Mouse (Mus musculus): ENCODE results near the gene Slc25a36.

Gene Slc25a36

DNA sequence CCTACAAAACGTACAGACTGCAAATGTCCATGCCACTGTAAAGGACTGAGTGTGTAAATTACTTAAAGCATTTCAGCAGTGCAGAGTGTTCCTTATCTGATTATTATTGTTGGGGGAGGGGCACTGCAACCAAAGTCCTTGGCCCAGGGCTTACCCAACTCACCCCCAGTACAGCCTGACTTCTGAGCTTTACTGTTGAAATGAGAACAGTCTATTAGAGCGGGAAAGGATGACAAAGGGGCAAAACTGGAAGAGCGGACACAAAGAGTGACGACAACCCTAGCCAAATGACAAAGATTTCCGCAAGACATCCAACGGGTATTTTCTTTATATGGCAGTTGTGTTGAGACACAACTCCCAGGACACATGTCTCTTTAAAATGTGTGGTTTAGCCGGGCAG lies 1.3 kb upstream of the Slc25a36 start:
- in situ Hi-C loops (cut with MboI, MseI), result no loop called here

DNA sequence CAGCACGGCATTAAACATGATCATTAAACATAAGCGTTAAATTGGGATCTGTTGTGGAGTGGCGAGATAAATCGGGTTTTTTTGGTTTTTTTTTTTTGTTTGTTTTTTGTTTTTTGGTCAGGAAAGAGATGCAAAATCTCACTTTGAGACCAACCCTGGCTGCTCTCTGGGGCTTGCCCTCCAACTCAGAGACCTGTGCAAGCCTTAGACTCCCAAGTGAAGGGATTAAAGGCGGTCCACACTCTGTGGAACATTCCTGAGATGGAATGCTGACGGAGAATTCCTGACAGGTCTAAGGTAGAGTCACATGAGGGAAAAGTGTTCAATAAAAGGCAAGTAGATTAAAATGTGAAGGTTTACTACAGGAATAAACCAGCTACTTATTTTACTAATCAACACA lies 549 bp upstream of the Slc25a36 start:
- in situ Hi-C loops (cut with MboI, MseI), result no loop called here

GRCm38 (mm10) chr9:97106481-97107160 lies 4.3 kb downstream of the Slc25a36 start:
- in situ Hi-C loops (cut with MboI, MseI), result no loop called here

GRCm38 (mm10) chr9:97105400-97105985 lies 5.5 kb downstream of the Slc25a36 start:
- in situ Hi-C loops (cut with MboI, MseI), result no loop called here

- in situ Hi-C loops (cut with MboI, MseI), result no loop called here
Measured at GRCm38 (mm10) chr9:97103376-97104061, 7.4 kb downstream of the Slc25a36 start.

GRCm38 (mm10) chr9:97098985-97099384 lies 12.0 kb downstream of the Slc25a36 start:
- in situ Hi-C loops (cut with MboI, MseI), result no loop called here

- in situ Hi-C loops (cut with MboI, MseI), result no loop called here
Measured at GRCm38 (mm10) chr9:97096180-97096579, 14.8 kb downstream of the Slc25a36 start.

DNA sequence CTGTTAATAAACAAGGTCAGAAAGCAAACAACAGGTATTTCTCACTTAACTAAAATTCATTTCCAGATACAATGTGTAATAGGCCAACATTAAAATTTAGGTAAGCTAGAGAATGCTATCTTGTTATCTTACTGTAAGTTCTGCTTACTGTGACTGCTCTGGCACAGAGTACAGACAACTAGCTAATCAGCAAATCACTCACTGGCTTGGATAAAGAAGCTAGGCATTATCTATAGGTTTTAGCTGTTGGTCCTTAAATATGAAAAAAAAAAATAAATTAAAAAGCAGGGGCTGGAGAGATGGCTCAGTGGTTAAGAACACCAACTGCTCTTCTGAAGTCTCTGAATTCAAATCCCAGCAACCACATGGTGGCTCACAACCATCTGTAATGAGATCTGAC lies 23.1 kb downstream of the Slc25a36 start:
- in situ Hi-C loops (cut with MboI, MseI), result loop anchor here in 1 of 2 experiments (10.0 kb wide), 1 partner anchor 1933 kb away; no protein-coding TSS in a partner anchor

GRCm38 (mm10) chr9:97084628-97085027 lies 26.3 kb downstream of the Slc25a36 start:
- in situ Hi-C loops (cut with MboI, MseI), result loop anchor here in 1 of 2 experiments (10.0 kb wide), 1 partner anchor 1930 kb away; no protein-coding TSS in a partner anchor

GRCm38 (mm10) chr9:97081106-97081862 lies 29.7 kb downstream of the Slc25a36 start:
- in situ Hi-C loops (cut with MboI, MseI), result loop anchor here in 1 of 2 experiments (10.0 kb wide), 1 partner anchor 1926 kb away; no protein-coding TSS in a partner anchor

GRCm38 (mm10) chr9:97069911-97070310 lies 41.0 kb downstream of the Slc25a36 start:
- in situ Hi-C loops (cut with MboI, MseI), result loop anchor here in 1 of 2 experiments (5.0 kb wide), 1 partner anchor 153 kb away; no protein-coding TSS in a partner anchor

DNA sequence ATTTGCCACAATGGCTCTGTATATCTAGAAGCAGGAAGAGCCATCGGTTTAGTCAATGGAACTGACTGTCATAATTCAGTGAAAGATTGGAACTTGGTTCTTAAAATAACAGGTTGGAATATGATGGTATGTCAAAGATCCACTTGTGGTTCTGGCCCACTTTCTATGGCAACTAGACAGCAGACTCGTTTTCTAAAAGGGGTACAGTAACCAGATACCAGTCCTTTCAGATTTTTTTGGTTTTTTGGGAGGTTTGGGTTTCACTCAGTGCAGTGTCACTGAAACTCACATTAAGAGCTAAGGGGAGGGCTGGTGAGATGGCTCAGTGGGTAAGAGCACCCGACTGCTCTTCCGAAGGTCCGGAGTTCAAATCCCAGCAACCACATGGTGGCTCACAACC lies 41.5 kb downstream of the Slc25a36 start:
- in situ Hi-C loops (cut with MboI, MseI), result loop anchor here in 1 of 2 experiments (5.0 kb wide), 1 partner anchor 152 kb away; no protein-coding TSS in a partner anchor

DNA sequence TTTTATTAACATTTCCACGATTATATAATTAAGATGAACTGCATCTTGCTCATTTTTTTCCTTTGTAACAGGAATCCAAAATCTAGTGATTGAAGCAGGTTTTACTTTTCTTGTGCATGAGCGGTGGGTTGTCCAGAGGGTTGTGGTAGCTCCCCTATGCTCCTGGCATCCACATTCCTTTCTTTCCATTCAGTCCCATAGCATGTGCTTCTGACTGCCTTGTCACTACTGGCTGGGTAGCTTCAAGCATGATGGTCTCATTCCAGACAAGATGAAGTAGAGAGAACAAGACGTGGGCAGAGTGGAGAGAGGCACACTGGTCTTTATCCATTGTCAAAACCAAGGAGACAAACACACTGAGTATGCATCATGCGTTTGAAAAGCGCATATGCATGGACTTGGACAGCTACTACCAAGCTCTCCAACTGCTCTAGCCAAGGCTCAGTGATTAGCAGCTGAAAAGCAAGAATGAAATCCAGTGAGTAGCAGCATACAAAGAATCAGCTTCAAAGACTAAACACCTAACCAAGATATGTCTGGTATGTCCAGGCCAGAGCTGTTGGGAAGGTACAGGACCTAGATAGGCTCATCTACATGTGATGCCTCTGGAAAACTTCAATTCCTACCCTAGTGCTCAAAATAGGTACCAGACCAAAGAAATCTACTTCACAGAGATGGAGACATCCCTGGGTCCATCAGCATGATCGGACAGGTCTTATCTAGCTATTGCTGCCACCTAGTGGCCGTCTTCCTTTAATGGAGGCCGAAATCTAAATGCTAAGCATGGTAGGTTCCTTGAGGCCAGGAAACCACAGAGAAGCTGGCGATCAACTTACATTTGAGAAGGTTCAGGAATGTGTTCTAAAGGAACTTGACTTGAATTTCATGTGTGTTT lies 42.5 kb downstream of the Slc25a36 start:
- in situ Hi-C loops (cut with MboI, MseI), result loop anchor here in 1 of 2 experiments (5.0 kb wide), 1 partner anchor 151 kb away; no protein-coding TSS in a partner anchor

DNA sequence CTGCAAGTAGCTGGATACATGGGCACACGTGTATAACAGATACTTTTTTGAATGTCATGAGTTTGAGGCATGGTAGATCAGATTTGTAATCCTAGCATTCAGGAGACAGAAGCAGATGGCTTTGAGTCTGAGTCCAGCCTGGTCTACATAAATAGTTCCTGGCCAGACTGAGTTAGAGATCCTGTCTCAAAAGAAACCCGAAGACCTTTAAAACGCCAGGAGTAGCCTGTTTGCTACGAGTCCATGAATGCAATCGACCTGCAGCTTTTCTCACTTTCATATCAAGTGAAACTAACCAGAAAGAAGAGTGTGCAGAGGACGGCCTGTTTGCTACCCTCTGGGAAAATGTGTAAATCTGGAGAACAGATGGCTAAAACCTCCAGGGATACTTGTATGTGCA lies 43.2 kb downstream of the Slc25a36 start:
- in situ Hi-C loops (cut with MboI, MseI), result loop anchor here in 1 of 2 experiments (5.0 kb wide), 1 partner anchor 150 kb away; no protein-coding TSS in a partner anchor

DNA sequence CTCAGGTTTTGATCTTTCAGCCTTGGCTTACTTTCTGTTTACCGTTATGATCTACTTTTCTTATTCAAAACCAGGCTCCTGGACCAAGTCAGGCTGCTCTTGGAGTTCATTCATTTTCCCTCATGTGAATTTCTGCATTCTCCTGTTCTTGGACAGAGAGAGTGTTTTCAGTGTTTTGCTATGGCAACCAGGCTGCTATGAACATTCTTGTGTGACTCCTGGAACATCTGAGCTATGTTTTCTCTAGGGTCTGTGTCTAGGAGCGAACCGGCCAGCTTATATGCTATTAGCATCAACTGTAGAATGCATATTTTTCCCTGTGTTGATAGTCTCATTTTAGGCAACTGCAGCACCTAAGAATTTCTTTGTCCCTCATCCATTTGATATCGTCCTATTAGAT lies 45.1 kb downstream of the Slc25a36 start:
- in situ Hi-C loops (cut with MboI, MseI), result loop anchor here in 1 of 2 experiments (5.0 kb wide), 1 partner anchor 149 kb away; no protein-coding TSS in a partner anchor

GRCm38 (mm10) chr9:97065216-97065615 lies 45.7 kb downstream of the Slc25a36 start:
- in situ Hi-C loops (cut with MboI, MseI), result loop anchor here in 1 of 2 experiments (5.0 kb wide), 1 partner anchor 148 kb away; no protein-coding TSS in a partner anchor

DNA sequence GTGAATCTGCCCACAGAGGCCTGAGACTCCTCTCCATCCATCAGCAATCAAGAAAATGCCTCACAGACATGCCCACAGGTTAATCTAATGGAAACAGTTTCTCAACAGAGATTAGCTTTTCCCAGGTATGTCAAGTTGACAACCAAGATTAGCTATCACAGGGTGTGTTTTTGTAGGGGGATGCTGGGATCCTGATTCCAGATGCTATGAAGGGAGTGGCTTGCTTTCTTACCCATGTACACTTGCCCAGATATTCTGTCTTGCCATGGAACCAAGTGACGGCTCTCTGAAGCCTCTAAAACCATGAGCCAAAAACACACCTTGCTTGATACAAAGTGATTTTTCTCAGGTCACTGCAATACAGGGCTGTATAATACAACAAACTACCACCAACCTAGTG lies 46.8 kb downstream of the Slc25a36 start:
- in situ Hi-C loops (cut with MboI, MseI), result loop anchor here in 1 of 2 experiments (5.0 kb wide), 1 partner anchor 137 kb away; no protein-coding TSS in a partner anchor

DNA sequence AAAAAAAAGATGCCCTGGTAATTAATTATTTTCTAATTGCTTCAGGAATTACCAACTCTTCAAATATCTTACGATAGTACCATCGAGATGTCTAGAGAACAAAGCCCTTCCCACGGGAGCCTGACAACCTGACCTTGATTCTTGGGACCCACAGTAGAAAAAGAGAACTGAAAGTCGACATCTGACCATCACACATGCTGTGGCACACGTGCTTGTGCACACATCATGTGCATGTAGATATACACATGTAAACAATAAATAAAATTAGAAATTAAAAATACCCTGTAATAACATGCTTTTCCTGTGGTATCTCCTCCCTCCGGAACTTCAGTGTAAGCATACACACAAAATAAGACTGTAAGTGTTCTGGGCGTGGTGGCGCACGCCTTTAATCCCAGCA lies 49.3 kb downstream of the Slc25a36 start:
- in situ Hi-C loops (cut with MboI, MseI), result loop anchor here in 1 of 2 experiments (5.0 kb wide), 1 partner anchor 134 kb away; no protein-coding TSS in a partner anchor

DNA sequence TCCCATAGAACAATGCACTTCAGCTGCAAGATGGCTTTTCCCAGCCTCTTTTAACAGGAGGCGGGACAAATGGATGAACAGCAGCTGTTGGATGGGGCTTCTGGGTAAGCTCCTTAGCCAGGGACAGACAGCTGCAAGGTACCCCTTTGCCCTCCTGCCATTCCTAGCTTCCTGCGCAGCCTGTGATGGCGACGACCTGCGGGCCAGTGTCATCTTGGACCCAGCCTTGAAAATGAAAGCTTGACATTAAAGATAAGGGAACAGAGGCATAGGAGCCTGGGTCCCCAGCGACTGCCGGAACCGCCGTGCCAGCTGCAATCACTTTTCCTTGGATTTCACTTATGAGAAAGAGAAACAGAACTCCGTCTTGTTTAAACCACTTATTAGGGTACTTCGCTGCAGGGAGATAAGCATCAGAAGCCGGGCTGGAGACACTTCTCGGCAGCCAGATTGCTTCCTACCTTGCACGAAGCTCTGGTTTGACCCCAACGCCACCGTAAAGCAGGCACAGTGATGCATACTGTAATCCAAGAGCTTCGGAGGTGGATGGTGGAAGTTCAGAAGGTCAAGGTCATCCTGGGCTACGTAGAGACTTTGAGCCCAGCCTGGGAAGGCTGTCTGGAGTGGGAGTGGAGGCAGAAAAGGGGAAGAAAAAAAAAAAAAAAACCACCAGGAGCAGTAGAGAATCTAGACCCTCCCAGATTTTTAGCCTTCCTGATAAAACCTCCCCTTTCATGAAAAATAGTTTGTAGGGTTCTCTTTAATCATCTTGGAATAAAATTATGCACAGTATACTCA lies 54.2 kb downstream of the Slc25a36 start:
- in situ Hi-C loops (cut with MboI, MseI), result no loop called here
